Mouse (Mus musculus): ENCODE measurements around the gene Riiad1.

GRCm38 (mm10) chr3:94477981-94478422 is 2.1 kb downstream of the Riiad1 start, which contains the start of gene Celf3:
- no peak for TF ChIP-seq POLR2A (IDR thresholded peaks at IDR 0.05; ENCODE audit: borderline replicate concordance, extremely low read depth, low read depth, low read length)
- TF ChIP-seq CTCF (IDR thresholded peaks at IDR 0.05; ENCODE audit: insufficient read depth, low read length) = no peak
